Mouse (Mus musculus) CH12.LX (cell line): Measurements from ENCODE around the gene Pgp. TPM values are rescaled to one million over a fixed set of nuclear protein-coding genes. Genes with fewer than 3 reads are reported as not detected.

Experiments
- DNase-seq: peaks from one replicate; pipeline ENCODE4 v3.0.0-alpha.2; 2013; ENCODE audit errors: extremely low read depth
- H3K27ac ChIP-seq: 2 replicates; pipeline ENCODE4 v1.5.1; 2012; ENCODE audit warnings: low read depth, mild to moderate bottlenecking, control low read depth, moderate library complexity; ENCODE audit not compliant: insufficient read depth
- H3K27me3 ChIP-seq: replicated peaks from 2 replicates; pipeline ENCODE3; 2012; ENCODE audit warnings: inconsistent platforms
- H3K36me3 ChIP-seq, 2 experiments: replicated peaks in 1 of 2; 2 replicates each; pipeline versions ENCODE3 to v1.6.1; 2012; ENCODE audit warnings: inconsistent platforms in 1 of 2, low read length in 1 of 2, mild to moderate bottlenecking in 1 of 2, mixed read lengths in 1 of 2, moderate library complexity in 1 of 2; ENCODE audit not compliant: control insufficient read depth in 1 of 2, insufficient read depth in 1 of 2
- H3K4me1 ChIP-seq, 2 experiments: 2 replicates each; pipeline ENCODE4 v1.6.1; 2012; ENCODE audit warnings: inconsistent platforms in 1 of 2, moderate library complexity in 1 of 2; ENCODE audit not compliant: insufficient read depth in 2 of 2, control insufficient read depth in 1 of 2
- H3K4me2 ChIP-seq: 2 replicates; pipeline ENCODE4 v1.6.1; 2012; ENCODE audit warnings: low read depth, mild to moderate bottlenecking, control low read depth; ENCODE audit not compliant: poor library complexity, insufficient read depth, severe bottlenecking
- H3K4me3 ChIP-seq, 3 experiments: fragments of 150-350 bp in 1 of 3; sonication (generic) in 1 of 3; replicated peaks in 1 of 3; 2 replicates each; pipeline versions ENCODE3 to v1.5.1; 2011 to 2012; ENCODE audit warnings: low read depth in 2 of 3, low read length in 2 of 3, mild to moderate bottlenecking in 2 of 3, moderate library complexity in 2 of 3, control low read depth in 1 of 3, improper control_type of control experiment in 1 of 3, inconsistent platforms in 1 of 3, mixed read lengths in 1 of 3; ENCODE audit not compliant: poor library complexity in 1 of 3
- H3K79me2 ChIP-seq: replicated peaks from 2 replicates; pipeline ENCODE4 v1.6.1; 2012; ENCODE audit warnings: mild to moderate bottlenecking, moderate library complexity; ENCODE audit not compliant: control insufficient read depth, poor library complexity, insufficient read depth, severe bottlenecking; ENCODE audit errors: extremely low read depth
- H3K9ac ChIP-seq: 2 replicates; pipeline ENCODE4 v1.6.1; 2012; ENCODE audit warnings: low read depth, mild to moderate bottlenecking, control low read depth, moderate library complexity; ENCODE audit not compliant: insufficient read depth
- H3K9me3 ChIP-seq: replicated peaks from 2 replicates; pipeline ENCODE3; 2012; ENCODE audit warnings: low read length, inconsistent platforms, mixed read lengths
- ELF1 ChIP-seq: IDR thresholded peaks from 2 replicates; pipeline ENCODE4 v1.6.1; 2014; ENCODE audit warnings: low read depth, mild to moderate bottlenecking, inconsistent platforms, low read length, improper control_type of control experiment
- ETS1 ChIP-seq: conservative IDR thresholded peaks from 2 replicates; pipeline ENCODE4 v1.6.1; 2012; ENCODE audit warnings: low read depth, mild to moderate bottlenecking, inconsistent platforms, low read length, improper control_type of control experiment, moderate library complexity
- GABPA ChIP-seq: IDR thresholded peaks from 2 replicates; pipeline ENCODE4 v1.6.1; 2012; ENCODE audit warnings: low read depth, low read length, improper control_type of control experiment, inconsistent platforms; ENCODE audit not compliant: insufficient replicate concordance
- HCFC1 ChIP-seq: IDR thresholded peaks from 2 replicates; pipeline ENCODE4 v1.6.1; 2012; ENCODE audit warnings: low read depth, mild to moderate bottlenecking, inconsistent platforms, low read length, improper control_type of control experiment
- IRF4 ChIP-seq: IDR thresholded peaks from 2 replicates; pipeline ENCODE4 v1.6.1; 2014; ENCODE audit warnings: low read depth, mild to moderate bottlenecking, inconsistent platforms, low read length, improper control_type of control experiment
- JUN ChIP-seq: IDR thresholded peaks from 2 replicates; pipeline ENCODE4 v1.6.1; 2011; ENCODE audit warnings: low read depth, mild to moderate bottlenecking, low read length, improper control_type of control experiment, moderate library complexity; ENCODE audit not compliant: insufficient read depth
- KAT2A ChIP-seq: IDR thresholded peaks from 2 replicates; pipeline ENCODE4 v1.6.1; 2012; ENCODE audit warnings: low read length, improper control_type of control experiment, inconsistent platforms; ENCODE audit not compliant: insufficient replicate concordance
- MAFK ChIP-seq: IDR thresholded peaks from 2 replicates; pipeline ENCODE4 v1.6.1; 2011; ENCODE audit warnings: low read length, improper control_type of control experiment; ENCODE audit not compliant: insufficient replicate concordance
- MAX ChIP-seq: IDR thresholded peaks from 2 replicates; pipeline ENCODE4 v1.6.1; 2011; ENCODE audit warnings: low read length, improper control_type of control experiment
- MEF2A ChIP-seq: IDR thresholded peaks from 2 replicates; pipeline ENCODE4 v1.6.1; 2014; ENCODE audit warnings: low read depth, mild to moderate bottlenecking, inconsistent platforms, low read length, improper control_type of control experiment, borderline replicate concordance
- MXI1 ChIP-seq: IDR thresholded peaks from 2 replicates; pipeline ENCODE4 v1.6.1; 2011; ENCODE audit warnings: mild to moderate bottlenecking, low read depth, low read length, improper control_type of control experiment
- NELFE ChIP-seq: IDR thresholded peaks from 2 replicates; pipeline ENCODE4 v1.6.1; 2011; ENCODE audit warnings: low read depth, low read length, improper control_type of control experiment
- NRF1 ChIP-seq: IDR thresholded peaks from 2 replicates; pipeline ENCODE4 v1.6.1; 2014; ENCODE audit warnings: low read depth, mild to moderate bottlenecking, inconsistent platforms, low read length, improper control_type of control experiment, moderate library complexity
- RAD21 ChIP-seq: IDR thresholded peaks from 2 replicates; pipeline ENCODE4 v1.6.1; 2011; ENCODE audit warnings: low read depth, mild to moderate bottlenecking, low read length, improper control_type of control experiment, moderate library complexity
- SIN3A ChIP-seq: IDR thresholded peaks from 2 replicates; pipeline ENCODE4 v1.6.1; 2012; ENCODE audit warnings: low read length, improper control_type of control experiment, inconsistent platforms
- UBTF ChIP-seq: IDR thresholded peaks from 2 replicates; pipeline ENCODE4 v1.6.1; 2012; ENCODE audit warnings: low read depth, mild to moderate bottlenecking, inconsistent platforms, low read length, improper control_type of control experiment, moderate library complexity
- USF2 ChIP-seq: conservative IDR thresholded peaks from 2 replicates; pipeline ENCODE4 v1.6.1; 2011; ENCODE audit warnings: low read depth, low read length, improper control_type of control experiment
- ZC3H11A ChIP-seq: IDR thresholded peaks from 2 replicates; pipeline ENCODE4 v1.6.1; 2012; ENCODE audit warnings: low read depth, mild to moderate bottlenecking, inconsistent platforms, low read length, improper control_type of control experiment
- ZMIZ1 ChIP-seq: IDR thresholded peaks from 2 replicates; pipeline ENCODE4 v1.6.1; 2012; ENCODE audit warnings: low read depth, mild to moderate bottlenecking, inconsistent platforms, low read length, improper control_type of control experiment
- dilution Hi-C: fragments of 300-500 bp; cut with MboI; formaldehyde crosslinking; loops from 2 replicates; pipeline ENCODE4 v1.14.3; 2020; ENCODE audit warnings: low sequenced_read_pairs; ENCODE audit not compliant: extremely low pct_unique_long_range_greater_than_20kb, extremely low pct_ligation_motif_present
- in situ Hi-C: fragments of 300-500 bp; cut with MboI; formaldehyde crosslinking; loops from 3 replicates; pipeline ENCODE4 v1.14.3; 2019; ENCODE audit warnings: low sequenced_read_pairs, low pct_ligation_motif_present, low pct_unique_long_range_greater_than_20kb, mixed read lengths
- polyA plus RNA-seq: library from polyadenylated mRNA; unstranded; fragments of >175 nt; gene quantifications from 2 replicates; pipeline ENCODE4 v1.2.1, GENCODE M21; 2012; ENCODE audit warnings: low read depth; ENCODE audit not compliant: insufficient read length
- total RNA-seq, 2 experiments: library from RNA; depleted of rRNA; stranded (reverse); fragments of 300-350 nt in 1 of 2; fragments of >200 nt in 1 of 2; gene quantifications; 2 replicates each; pipeline ENCODE4 v1.2.3; 2012 to 2014

Pgp gene
- total and polyA plus RNA-seq, 3 experiments, result 14.2 to 41.8 (median 41.6) TPM

GRCm38 (mm10) chr17:24514270-24515257, 44.4 kb downstream of the Pgp start:
- Histone ChIP-seq H3K4me2 (no peak overlapping the region), H3K27ac (no peak overlapping the region), H3K4me3 (no peak overlapping the region), H3K79me2 (0 out of 2 replicates have a peak, but pooled peaks cover under 1% of the 10 kb centered on the region), H3K4me1 (no peaks in the 10 kb centered on the region), H3K9me3 (no peaks in the 10 kb centered on the region), H3K27me3 (no peaks in the 10 kb centered on the region), H3K9ac (no peak overlapping the region), H3K36me3 (peaks cover 89 to 98% of the 10 kb centered on the region in 2 experiments)
- DNase-seq, result no peak
- TF ChIP-seq USF2 (no peak), UBTF (no peak), HCFC1 (no peak), RAD21 (no peak), ZMIZ1 (no peak), ZC3H11A (no peak), MAFK (no peak), JUN (no peak), MEF2A (no peak), KAT2A (no peak), NELFE (no peak), GABPA (no peak), SIN3A (no peak), ELF1 (no peak), ETS1 (no peak), NRF1 (no peak), MXI1 (no peak)
- in situ Hi-C loops, result no loop called here
- dilution Hi-C loops, result no loop called here

DNA sequence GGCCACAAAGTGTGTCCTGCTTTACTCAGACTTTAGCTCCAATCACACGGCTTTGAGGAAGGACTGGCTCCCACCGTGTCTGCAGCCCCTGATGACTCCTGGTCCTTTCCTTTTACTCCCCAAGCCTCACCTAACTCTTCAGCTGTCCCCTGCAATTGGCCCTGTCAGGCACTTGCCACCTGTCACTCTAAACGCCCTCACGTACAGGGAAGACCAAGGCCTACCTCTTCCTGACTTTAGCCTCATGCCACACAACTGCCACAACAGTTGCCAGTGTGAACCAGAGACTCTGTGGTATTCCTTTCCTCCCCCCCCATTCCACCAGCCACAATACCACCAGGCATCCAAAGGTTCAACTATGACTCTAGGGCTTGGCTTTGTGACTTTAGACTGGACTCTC, 50.3 kb downstream of the Pgp start:
- no peak for DNase-seq
- Histone ChIP-seq H3K36me3 (peaks cover 52 to 87% of the 10 kb centered on the region in 2 experiments), H3K79me2 (peaks cover 43% of the 10 kb centered on the region), H3K4me1 (peaks cover 3 to 13% of the 10 kb centered on the region in 2 experiments; a peak in 3 of 4 replicates)
- TF ChIP-seq HCFC1 (no peak), IRF4 (no peak), MAX (no peak)
- TF ChIP-seq, all 38 proteins: peak for 0
- Histone ChIP-seq H3K27me3 (no peaks in the 10 kb centered on the region), H3K9me3 (no peaks in the 10 kb centered on the region), H3K27ac (no peak overlapping the region), H3K9ac (no peak overlapping the region), H3K4me2 (no peak overlapping the region), H3K4me3 (no peak overlapping the region)
- in situ Hi-C loops (no loop called here), dilution Hi-C loops (no loop called here)

Other genes starting within 250 kb of the Pgp start
Only the 20 nearest of the 25 such genes appear.
- 40.1 and 40.9 TPM in 2 replicates for gene Ccnf, start 218.9 kb upstream of the Pgp start, total RNA-seq (2012; rRNA removed)
- gene Ccnf, start 218.9 kb upstream of the Pgp start, total RNA-seq (2014; rRNA removed), result 26.4 and 27.7 TPM in 2 replicates
- 57.6 and 60.7 TPM in 2 replicates for gene Ccnf, start 218.9 kb upstream of the Pgp start, polyA plus RNA-seq
- not detected in 2 replicates for gene Abca17, start 119.3 kb upstream of the Pgp start, total RNA-seq (2012; rRNA removed)
- gene Abca17, start 119.3 kb upstream of the Pgp start, total RNA-seq (2014; rRNA removed), result 0.35 TPM in 1 of 2 replicates, not detected in the other
- not detected in 2 replicates for gene Abca17, start 119.3 kb upstream of the Pgp start, polyA plus RNA-seq
- 5.7 and 8.4 TPM in 2 replicates for gene Abca3, start 118.4 kb upstream of the Pgp start, total RNA-seq (2012; rRNA removed)
- gene Abca3, start 118.4 kb upstream of the Pgp start, total RNA-seq (2014; rRNA removed), result 3.9 and 4.0 TPM in 2 replicates
- 8.7 and 9.1 TPM in 2 replicates for gene Abca3, start 118.4 kb upstream of the Pgp start, polyA plus RNA-seq
- 160 and 186 TPM in 2 replicates for gene Rnps1, start 55.8 kb upstream of the Pgp start, total RNA-seq (2012; rRNA removed)
- gene Rnps1, start 55.8 kb upstream of the Pgp start, total RNA-seq (2014; rRNA removed), result 288 and 302 TPM in 2 replicates
- 252 and 255 TPM in 2 replicates for gene Rnps1, start 55.8 kb upstream of the Pgp start, polyA plus RNA-seq
- gene Eci1, start 43.8 kb upstream of the Pgp start, total RNA-seq (2012; rRNA removed), result 97.4 and 122 TPM in 2 replicates
- gene Eci1, start 43.8 kb upstream of the Pgp start, total RNA-seq (2014; rRNA removed), result 94.7 and 100 TPM in 2 replicates
- 70.1 and 74.1 TPM in 2 replicates for gene Eci1, start 43.8 kb upstream of the Pgp start, polyA plus RNA-seq
- gene Dnase1l2, start 27.3 kb upstream of the Pgp start, total RNA-seq (2012; rRNA removed), result 1.5 and 1.6 TPM in 2 replicates
- gene Dnase1l2, start 27.3 kb upstream of the Pgp start, total RNA-seq (2014; rRNA removed), result 0.82 TPM in 2 replicates
- 1.1 and 1.3 TPM in 2 replicates for gene Dnase1l2, start 27.3 kb upstream of the Pgp start, polyA plus RNA-seq
- 21.5 and 22.7 TPM in 2 replicates for gene E4f1, start 79 bp upstream of the Pgp start, total RNA-seq (2012; rRNA removed)
- 10.0 and 10.2 TPM in 2 replicates for gene E4f1, start 79 bp upstream of the Pgp start, total RNA-seq (2014; rRNA removed)
- gene E4f1, start 79 bp upstream of the Pgp start, polyA plus RNA-seq, result 16.2 and 17.4 TPM in 2 replicates
- gene Bricd5, start 3.5 kb downstream of the Pgp start, total RNA-seq (2012; rRNA removed), result 0.98 and 1.1 TPM in 2 replicates
- gene Bricd5, start 3.5 kb downstream of the Pgp start, total RNA-seq (2014; rRNA removed), result not detected in 2 replicates
- 0.61 TPM in 1 of 2 replicates, not detected in the other for gene Bricd5, start 3.5 kb downstream of the Pgp start, polyA plus RNA-seq
- gene Mlst8, start 8.7 kb downstream of the Pgp start, total RNA-seq (2012; rRNA removed), result 10.0 and 13.6 TPM in 2 replicates
- 10.9 and 14.0 TPM in 2 replicates for gene Mlst8, start 8.7 kb downstream of the Pgp start, total RNA-seq (2014; rRNA removed)
- 21.8 and 24.7 TPM in 2 replicates for gene Mlst8, start 8.7 kb downstream of the Pgp start, polyA plus RNA-seq
- 0.08 and 0.21 TPM in 2 replicates for gene Caskin1, start 18.2 kb downstream of the Pgp start, total RNA-seq (2012; rRNA removed)
- gene Caskin1, start 18.2 kb downstream of the Pgp start, total RNA-seq (2014; rRNA removed), result not detected in 2 replicates
- 0.71 and 0.80 TPM in 2 replicates for gene Caskin1, start 18.2 kb downstream of the Pgp start, polyA plus RNA-seq
- 122 and 127 TPM in 2 replicates for gene Traf7, start 57.5 kb downstream of the Pgp start, total RNA-seq (2012; rRNA removed)
- 109 and 114 TPM in 2 replicates for gene Traf7, start 57.5 kb downstream of the Pgp start, total RNA-seq (2014; rRNA removed)
- gene Traf7, start 57.5 kb downstream of the Pgp start, polyA plus RNA-seq, result 167 and 176 TPM in 2 replicates
- gene Rab26, start 63.8 kb downstream of the Pgp start, total RNA-seq (2012; rRNA removed), result 1.3 and 2.2 TPM in 2 replicates
- 0.36 TPM in 1 of 2 replicates, not detected in the other for gene Rab26, start 63.8 kb downstream of the Pgp start, total RNA-seq (2014; rRNA removed)
- gene Rab26, start 63.8 kb downstream of the Pgp start, polyA plus RNA-seq, result 0.40 and 0.74 TPM in 2 replicates
- 11.1 and 13.4 TPM in 2 replicates for gene Pkd1, start 79.4 kb downstream of the Pgp start, total RNA-seq (2012; rRNA removed)
- gene Pkd1, start 79.4 kb downstream of the Pgp start, total RNA-seq (2014; rRNA removed), result 2.7 and 2.8 TPM in 2 replicates
- 7.5 and 8.3 TPM in 2 replicates for gene Pkd1, start 79.4 kb downstream of the Pgp start, polyA plus RNA-seq
- gene Tsc2, start 162.2 kb downstream of the Pgp start, total RNA-seq (2012; rRNA removed), result 35.2 and 35.4 TPM in 2 replicates
- gene Tsc2, start 162.2 kb downstream of the Pgp start, total RNA-seq (2014; rRNA removed), result 7.8 and 9.1 TPM in 2 replicates
- gene Tsc2, start 162.2 kb downstream of the Pgp start, polyA plus RNA-seq, result 54.4 and 69.8 TPM in 2 replicates
- gene Nthl1, start 162.3 kb downstream of the Pgp start, total RNA-seq (2012; rRNA removed), result 21.9 and 24.0 TPM in 2 replicates
- 20.1 TPM in 2 replicates for gene Nthl1, start 162.3 kb downstream of the Pgp start, total RNA-seq (2014; rRNA removed)
- gene Nthl1, start 162.3 kb downstream of the Pgp start, polyA plus RNA-seq, result 20.4 and 25.7 TPM in 2 replicates
- 4.4 and 5.5 TPM in 2 replicates for gene Slc9a3r2, start 179.9 kb downstream of the Pgp start, total RNA-seq (2012; rRNA removed)
- gene Slc9a3r2, start 179.9 kb downstream of the Pgp start, total RNA-seq (2014; rRNA removed), result 1.8 and 2.1 TPM in 2 replicates
- gene Slc9a3r2, start 179.9 kb downstream of the Pgp start, polyA plus RNA-seq, result 4.8 and 5.1 TPM in 2 replicates
- not detected in 2 replicates for gene Npw, start 188.1 kb downstream of the Pgp start, total RNA-seq (2012; rRNA removed)
- gene Npw, start 188.1 kb downstream of the Pgp start, total RNA-seq (2014; rRNA removed), result not detected in 2 replicates
- gene Npw, start 188.1 kb downstream of the Pgp start, polyA plus RNA-seq, result not detected in 2 replicates
- gene Zfp598, start 199.3 kb downstream of the Pgp start, total RNA-seq (2012; rRNA removed), result 27.9 and 31.8 TPM in 2 replicates
- 22.1 and 23.4 TPM in 2 replicates for gene Zfp598, start 199.3 kb downstream of the Pgp start, total RNA-seq (2014; rRNA removed)
- 43.5 and 54.0 TPM in 2 replicates for gene Zfp598, start 199.3 kb downstream of the Pgp start, polyA plus RNA-seq
- gene Syngr3, start 219.6 kb downstream of the Pgp start, total RNA-seq (2012; rRNA removed), result 2.2 and 3.9 TPM in 2 replicates
- 0.23 and 0.32 TPM in 2 replicates for gene Syngr3, start 219.6 kb downstream of the Pgp start, total RNA-seq (2014; rRNA removed)
- 0.33 and 0.35 TPM in 2 replicates for gene Syngr3, start 219.6 kb downstream of the Pgp start, polyA plus RNA-seq
- 102 and 105 TPM in 2 replicates for gene Gfer, start 225.8 kb downstream of the Pgp start, total RNA-seq (2012; rRNA removed)
- 67.6 and 69.1 TPM in 2 replicates for gene Gfer, start 225.8 kb downstream of the Pgp start, total RNA-seq (2014; rRNA removed)
- gene Gfer, start 225.8 kb downstream of the Pgp start, polyA plus RNA-seq, result 94.8 and 100.0 TPM in 2 replicates